Mouse (Mus musculus): ENCODE measurements at regions not wholly inside any gene's neighbourhood (a gene's known extent, or its start where the extent isn't known, plus 50 kb on each side); places are given as distances from the start of the nearest gene placed in this dataset.
"Not testable (repeated sequence)": the region's sequence is repeated elsewhere in the genome, so short reads cannot be mapped to it uniquely, and the experiment has no call there.

- no peak for ATAC-seq (replicated peaks)
- H3K27ac ChIP-seq = no peak overlapping the region
- H3K9me3 ChIP-seq = no peaks in the 10 kb centered on the region
- WGBS = 92% methylated on average over 4 of the region's 4 CpGs
- no peak overlapping the region for H3K4me3 ChIP-seq
- no peaks in the 10 kb centered on the region for H3K4me1 ChIP-seq
- no peak overlapping the region for H3K9ac ChIP-seq
- no peaks in the 10 kb centered on the region for H3K36me3 ChIP-seq (replicated peaks)
- H3K27me3 ChIP-seq (replicated peaks) = no peaks in the 10 kb centered on the region
- no peak overlapping the region for H3K4me2 ChIP-seq
These were observed 112.9 kb downstream of the Kcns3 start for GRCm38 (mm10) chr12:11037951-11038350.

GRCm38 (mm10) chr12:11020571-11021545, 130.0 kb downstream of the Kcns3 start:
- Histone ChIP-seq H3K4me1 (no peaks in the 10 kb centered on the region), H3K4me3 (no peak overlapping the region), H3K36me3 (replicated peaks) (no peaks in the 10 kb centered on the region), H3K27ac (no peak overlapping the region), H3K9me3 (no peaks in the 10 kb centered on the region), H3K27me3 (replicated peaks) (no peaks in the 10 kb centered on the region), H3K4me2 (no peak overlapping the region), H3K9ac (no peak overlapping the region)
- ATAC-seq (replicated peaks) = no peak
- 90% methylated on average over 11 of the region's 11 CpGs for WGBS

GRCm38 (mm10) chr12:11011159-11011558, 139.7 kb downstream of the Kcns3 start:
- WGBS = 93% methylated on average over 1 of the region's 1 CpGs
- no peaks in the 10 kb centered on the region for H3K27me3 ChIP-seq (replicated peaks)
- ATAC-seq (replicated peaks) = no peak

GRCm38 (mm10) chr12:10984295-10984694, 166.6 kb downstream of the Kcns3 start:
- H3K4me1 ChIP-seq = no peaks in the 10 kb centered on the region
- no peaks in the 10 kb centered on the region for H3K27me3 ChIP-seq (replicated peaks)
- H3K9ac ChIP-seq = no peak overlapping the region
- no peak overlapping the region for H3K4me2 ChIP-seq
- H3K27ac ChIP-seq = no peak overlapping the region
- H3K4me3 ChIP-seq = no peak overlapping the region
- ATAC-seq (replicated peaks) = no peak
- 82% methylated on average over 3 of the region's 3 CpGs for WGBS
- H3K9me3 ChIP-seq = no peaks in the 10 kb centered on the region
- no peaks in the 10 kb centered on the region for H3K36me3 ChIP-seq (replicated peaks)

More at GRCm38 (mm10) chr12:11011159-11011558, 139.7 kb downstream of the Kcns3 start:
- Histone ChIP-seq H3K9ac (no peak overlapping the region), H3K4me2 (no peak overlapping the region), H3K4me1 (no peaks in the 10 kb centered on the region), H3K4me3 (no peak overlapping the region), H3K27ac (no peak overlapping the region), H3K36me3 (replicated peaks) (no peaks in the 10 kb centered on the region), H3K9me3 (no peaks in the 10 kb centered on the region)

- ATAC-seq (replicated peaks) = no peak
- Histone ChIP-seq H3K4me1 (no peaks in the 10 kb centered on the region), H3K4me3 (no peak overlapping the region), H3K4me2 (no peak overlapping the region), H3K27ac (no peak overlapping the region), H3K27me3 (replicated peaks) (no peaks in the 10 kb centered on the region), H3K9ac (no peak overlapping the region), H3K36me3 (replicated peaks) (no peaks in the 10 kb centered on the region), H3K9me3 (no peaks in the 10 kb centered on the region)
- 54% methylated on average over 5 of the region's 5 CpGs for WGBS
These were observed 201.7 kb downstream of the Kcns3 start for GRCm38 (mm10) chr12:10949184-10949583.

GRCm38 (mm10) chr12:10941064-10941463, 209.8 kb downstream of the Kcns3 start:
- no peak overlapping the region for H3K27ac ChIP-seq
- 77% methylated on average over 3 of the region's 3 CpGs for WGBS
- H3K27me3 ChIP-seq (replicated peaks) = no peaks in the 10 kb centered on the region
- no peak overlapping the region for H3K4me3 ChIP-seq
- H3K9me3 ChIP-seq = no peaks in the 10 kb centered on the region
- no peaks in the 10 kb centered on the region for H3K4me1 ChIP-seq
- H3K36me3 ChIP-seq (replicated peaks) = no peaks in the 10 kb centered on the region
- H3K9ac ChIP-seq = no peak overlapping the region
- no peak for ATAC-seq (replicated peaks)
- no peak overlapping the region for H3K4me2 ChIP-seq

- not testable (repeated sequence) for H3K4me1 ChIP-seq; H3K36me3 ChIP-seq (replicated peaks); H3K27me3 ChIP-seq (replicated peaks); H3K9ac ChIP-seq; H3K27ac ChIP-seq; H3K4me3 ChIP-seq; H3K9me3 ChIP-seq; ATAC-seq (replicated peaks); H3K4me2 ChIP-seq
- 96% methylated on average over 10 of the region's 14 CpGs for WGBS
These were observed 250.8 kb downstream of the Kcns3 start for GRCm38 (mm10) chr12:10900054-10900453.

GRCm38 (mm10) chr12:10878791-10879190, 272.1 kb downstream of the Kcns3 start:
- no peak for ATAC-seq (replicated peaks)
- no peaks in the 10 kb centered on the region for H3K9me3 ChIP-seq
- H3K36me3 ChIP-seq (replicated peaks) = no peaks in the 10 kb centered on the region
- H3K9ac ChIP-seq = no peak overlapping the region
- no peak overlapping the region for H3K27ac ChIP-seq
- peaks cover 7% of the 10 kb centered on the region; the same call in 1 of the 2 replicates for H3K4me1 ChIP-seq
- H3K4me2 ChIP-seq = no peak overlapping the region
- no peaks in the 10 kb centered on the region for H3K27me3 ChIP-seq (replicated peaks)
- H3K4me3 ChIP-seq = no peak overlapping the region

- no peaks in the 10 kb centered on the region for H3K9me3 ChIP-seq
- peak; percentile 90 for ATAC-seq (replicated peaks)
- no peak overlapping the region for H3K9ac ChIP-seq
- H3K27me3 ChIP-seq (replicated peaks) = no peaks in the 10 kb centered on the region
- no peak overlapping the region for H3K4me2 ChIP-seq
- peak overlapping the region; percentile 21; the same call in 1 of the 2 replicates for H3K27ac ChIP-seq
- H3K36me3 ChIP-seq (replicated peaks) = no peaks in the 10 kb centered on the region
- WGBS = 25% methylated on average over 9 of the region's 9 CpGs
- H3K4me3 ChIP-seq = no peak overlapping the region
- H3K4me1 ChIP-seq = peaks cover 7% of the 10 kb centered on the region; the same call in 1 of the 2 replicates
These were observed 276.0 kb downstream of the Kcns3 start for GRCm38 (mm10) chr12:10874589-10875554.

GRCm38 (mm10) chr12:10873716-10874401, 277.0 kb downstream of the Kcns3 start:
- no peaks in the 10 kb centered on the region for H3K27me3 ChIP-seq (replicated peaks)
- no peak overlapping the region for H3K4me2 ChIP-seq
- no peaks in the 10 kb centered on the region for H3K9me3 ChIP-seq
- H3K36me3 ChIP-seq (replicated peaks) = no peaks in the 10 kb centered on the region
- H3K27ac ChIP-seq = no peak overlapping the region
- no peak; the same call in 1 of the 2 replicates for ATAC-seq (replicated peaks)
- H3K4me1 ChIP-seq = peaks cover 7% of the 10 kb centered on the region; the same call in 1 of the 2 replicates
- no peak overlapping the region for H3K9ac ChIP-seq
- H3K4me3 ChIP-seq = no peak overlapping the region
- whole genome bisulfite sequencing = 79% methylated on average over 4 of the region's 4 CpGs

- WGBS = 71% methylated on average over 15 of the region's 15 CpGs
- Histone ChIP-seq H3K27ac (no peak overlapping the region), H3K36me3 (replicated peaks) (no peaks in the 10 kb centered on the region), H3K9ac (no peak overlapping the region), H3K4me1 (0 out of 2 replicates have a peak, but pooled peaks cover 5% of the 10 kb centered on the region), H3K27me3 (replicated peaks) (no peaks in the 10 kb centered on the region), H3K4me3 (no peak overlapping the region), H3K9me3 (no peaks in the 10 kb centered on the region), H3K4me2 (no peak overlapping the region)
- ATAC-seq (replicated peaks) = peak; percentile 75
These were observed 282.9 kb downstream of the Kcns3 start for GRCm38 (mm10) chr12:10867674-10868635.

Measured in midbrain, embryonic 15.5 days (tissue).